Mouse (Mus musculus): Measurements from ENCODE around the gene Heatr5a.

The Heatr5a gene

DNA sequence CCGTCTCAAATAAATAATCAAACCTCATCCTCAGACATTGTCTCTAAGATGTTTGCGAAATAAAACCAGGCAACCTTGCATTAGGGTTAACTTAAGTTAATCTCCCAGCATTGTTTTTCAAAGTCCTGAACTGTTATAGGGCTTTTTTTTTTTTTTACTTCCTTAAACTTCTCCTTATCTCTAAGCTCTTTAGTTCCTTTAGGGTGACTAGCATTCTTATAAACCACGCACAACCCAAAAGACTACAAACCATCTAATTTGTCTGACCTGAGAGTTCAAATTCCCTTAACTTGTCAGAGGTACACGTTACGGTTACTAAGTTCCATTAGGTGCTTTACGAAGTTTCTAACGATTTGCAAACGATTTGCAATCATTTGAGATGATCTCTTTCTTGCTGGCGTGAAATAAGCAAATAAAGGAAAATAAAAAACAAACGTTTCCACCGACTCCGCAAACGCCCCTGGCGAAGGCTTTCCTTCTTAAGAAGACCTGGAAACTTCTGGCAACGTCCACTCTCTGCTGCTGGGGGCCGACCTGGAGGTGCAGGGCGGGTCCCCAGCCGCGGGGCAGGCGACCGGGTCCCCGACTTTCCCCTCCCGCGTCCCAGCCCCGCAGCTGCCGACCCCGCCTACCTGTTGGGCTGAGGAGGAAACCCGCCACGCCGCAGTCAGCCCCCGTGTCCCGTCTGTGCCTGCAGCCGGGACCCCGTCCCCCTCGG lies 610 bp downstream of the Heatr5a start:
- no peak for DNase-seq

- DNase-seq = no peak
Observed at GRCm38 (mm10) chr12:51969876-51970275, 1.2 kb downstream of the Heatr5a start.

DNA sequence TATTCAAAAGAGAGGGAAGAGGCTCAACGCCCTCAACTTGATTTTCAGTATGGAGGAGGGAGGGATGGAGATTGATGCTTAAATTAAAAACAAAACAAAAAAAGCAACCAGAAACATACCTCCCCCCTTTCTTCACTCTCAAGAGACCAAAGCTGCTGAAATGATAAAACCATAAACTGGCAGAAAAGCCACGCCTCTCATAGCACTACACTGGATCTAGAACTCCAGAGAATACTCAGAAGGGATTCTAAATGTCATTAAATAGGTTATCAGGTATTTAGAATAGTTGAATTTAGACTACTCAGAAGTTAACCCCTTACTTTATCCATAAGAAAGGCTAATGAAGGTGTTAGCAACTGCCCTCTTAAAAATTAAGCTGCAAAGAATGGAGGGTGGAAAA lies 2.0 kb downstream of the Heatr5a start:
- no peak for DNase-seq

DNA sequence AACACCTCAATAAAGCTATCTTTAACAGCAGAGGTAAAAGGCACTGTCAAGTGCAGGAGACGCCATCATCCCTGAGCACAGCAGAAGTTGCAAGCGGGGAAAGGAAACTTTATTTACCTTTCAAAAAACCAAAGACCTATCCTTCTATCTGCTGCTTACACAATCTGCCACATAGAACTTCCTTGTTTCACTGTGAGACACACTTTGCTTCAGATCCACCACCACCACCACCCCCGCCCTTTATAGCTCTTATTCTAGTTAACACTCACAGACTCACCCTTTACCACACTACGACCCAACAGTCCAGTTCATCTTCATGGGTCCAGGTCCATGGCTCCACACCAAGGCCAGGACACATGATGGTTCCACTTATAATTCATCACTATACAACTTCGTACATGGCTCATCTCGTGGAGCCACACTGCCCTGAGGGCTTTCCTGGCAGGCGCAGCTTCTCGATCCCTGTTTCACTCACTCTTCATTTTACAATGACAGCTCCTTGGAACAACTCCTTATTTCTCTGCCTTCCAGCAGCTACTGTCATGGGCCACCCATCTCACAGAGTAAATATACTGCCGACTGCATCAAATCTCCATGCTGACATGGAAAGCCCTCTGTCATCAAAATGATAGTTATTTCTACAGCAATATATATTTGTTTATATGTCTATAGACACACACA lies 3.1 kb downstream of the Heatr5a start:
- DNase-seq = no peak

GRCm38 (mm10) chr12:51957626-51958025 lies 13.5 kb downstream of the Heatr5a start:
- no peak for DNase-seq

DNA sequence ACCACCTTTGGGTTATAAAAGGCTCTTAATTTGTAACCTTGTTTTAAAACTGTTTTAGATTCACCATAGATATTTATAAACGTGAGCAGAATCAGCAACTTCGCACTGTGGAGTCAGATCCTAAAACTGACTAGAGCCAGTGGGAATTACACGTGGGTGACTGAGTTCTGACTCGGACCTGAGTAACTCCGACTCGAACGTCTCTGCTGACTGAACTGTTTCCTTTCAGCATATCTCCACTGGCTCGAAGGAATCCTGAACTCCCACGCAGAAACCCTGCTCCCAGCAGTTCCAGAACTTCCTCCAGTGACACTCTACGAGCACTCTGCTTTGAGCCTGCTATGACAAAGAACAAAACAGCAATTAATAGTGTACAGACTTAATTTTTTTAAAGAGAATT lies 18.8 kb downstream of the Heatr5a start:
- no peak for DNase-seq

- no peak for DNase-seq
Observed at GRCm38 (mm10) chr12:51947498-51947945, 23.6 kb downstream of the Heatr5a start.

GRCm38 (mm10) chr12:51945331-51945730 lies 25.8 kb downstream of the Heatr5a start:
- DNase-seq = no peak

GRCm38 (mm10) chr12:51939848-51940247 lies 31.3 kb downstream of the Heatr5a start:
- no peak for DNase-seq

GRCm38 (mm10) chr12:51937938-51938337 lies 33.2 kb downstream of the Heatr5a start:
- DNase-seq = no peak

- no peak for DNase-seq
Observed at GRCm38 (mm10) chr12:51929630-51930029, 41.5 kb downstream of the Heatr5a start.

- no peak for DNase-seq
Observed at GRCm38 (mm10) chr12:51917191-51917590, 53.9 kb downstream of the Heatr5a start.

- no peak for DNase-seq
Observed at GRCm38 (mm10) chr12:51914903-51915670, 56.0 kb downstream of the Heatr5a start.

DNA sequence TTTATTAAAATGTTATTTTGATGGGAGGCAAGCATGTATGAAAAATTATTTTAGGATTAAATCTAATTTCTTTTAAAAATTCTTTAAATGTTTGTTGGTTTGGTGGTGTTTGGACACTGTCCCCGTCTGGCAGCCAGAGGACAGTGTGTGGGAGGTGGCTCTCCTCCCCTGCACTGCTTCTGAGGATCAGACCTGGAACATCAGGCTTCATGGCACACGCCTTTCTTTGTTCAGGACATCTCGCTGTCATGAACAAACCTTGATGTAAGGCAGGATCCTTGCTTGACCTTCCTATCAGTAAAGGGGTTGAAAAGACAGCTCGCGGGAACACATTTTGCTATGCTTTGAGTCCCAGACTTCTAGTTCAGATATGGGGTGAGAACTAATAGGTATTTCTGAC lies 61.9 kb downstream of the Heatr5a start:
- DNase-seq = no peak

DNA sequence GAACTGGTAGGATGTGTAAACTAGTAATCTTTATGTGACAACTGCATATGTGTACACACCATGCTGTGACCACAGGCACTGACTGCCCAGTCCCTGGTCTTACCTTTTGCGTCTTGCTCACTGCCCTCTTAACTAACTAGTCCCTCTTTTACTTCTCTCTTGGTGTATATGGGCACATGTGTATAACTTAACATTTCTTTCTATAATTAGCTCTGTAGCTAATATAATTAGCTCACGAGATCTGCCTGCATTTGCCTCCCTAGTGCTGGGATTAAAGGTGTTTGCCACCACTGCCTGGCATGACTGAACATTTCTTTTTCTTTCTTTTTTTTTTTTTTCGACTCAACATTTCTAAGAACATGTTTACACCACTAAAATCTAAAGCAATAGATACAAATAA lies 63.6 kb downstream of the Heatr5a start:
- no peak for DNase-seq

DNA sequence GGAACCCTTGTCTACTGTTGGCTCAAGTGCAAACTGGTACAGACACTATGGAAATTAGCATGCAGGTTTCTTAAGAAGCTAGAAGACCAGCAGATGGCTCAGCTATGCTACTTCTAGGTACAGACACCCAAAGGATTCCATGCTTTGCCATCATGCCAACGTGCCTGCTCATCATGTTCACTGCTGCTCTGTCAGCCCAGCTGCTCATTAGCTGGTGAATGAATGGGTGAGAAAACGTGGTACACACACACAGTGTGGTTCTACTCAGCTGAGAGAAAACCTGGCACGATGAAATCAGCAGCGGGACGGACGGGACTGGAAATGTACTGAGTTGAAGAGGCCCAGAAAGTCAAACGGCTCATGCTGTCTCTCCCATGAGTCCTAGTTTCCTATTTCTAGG lies 70.6 kb downstream of the Heatr5a start:
- DNase-seq = no peak

GRCm38 (mm10) chr12:51896901-51897300 lies 74.2 kb downstream of the Heatr5a start:
- DNase-seq = no peak

GRCm38 (mm10) chr12:51888609-51889008 lies 82.5 kb downstream of the Heatr5a start:
- DNase-seq = no peak

GRCm38 (mm10) chr12:51887301-51888290 lies 83.5 kb downstream of the Heatr5a start:
- DNase-seq = no peak

DNA sequence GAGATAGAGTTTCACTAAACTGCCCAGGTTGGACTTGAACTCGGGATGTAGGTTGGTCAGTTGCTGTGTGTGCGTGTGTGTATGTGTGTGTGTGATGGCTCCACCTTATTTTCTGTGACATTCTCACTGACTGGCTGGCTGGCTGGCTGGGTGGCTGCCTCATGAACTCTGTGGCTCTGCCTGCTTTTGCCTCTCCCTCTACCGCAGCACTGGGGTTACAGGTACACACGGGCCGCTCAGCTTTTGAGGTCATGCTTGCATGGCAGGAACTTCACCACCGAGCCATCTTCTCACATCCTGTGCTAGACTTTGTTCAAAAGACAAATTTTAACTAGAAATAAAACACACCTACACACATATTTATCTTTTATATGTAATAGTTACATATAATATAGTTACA lies 84.8 kb downstream of the Heatr5a start:
- no peak for DNase-seq

GRCm38 (mm10) chr12:51884801-51885200 lies 86.3 kb downstream of the Heatr5a start:
- no peak for DNase-seq

DNA sequence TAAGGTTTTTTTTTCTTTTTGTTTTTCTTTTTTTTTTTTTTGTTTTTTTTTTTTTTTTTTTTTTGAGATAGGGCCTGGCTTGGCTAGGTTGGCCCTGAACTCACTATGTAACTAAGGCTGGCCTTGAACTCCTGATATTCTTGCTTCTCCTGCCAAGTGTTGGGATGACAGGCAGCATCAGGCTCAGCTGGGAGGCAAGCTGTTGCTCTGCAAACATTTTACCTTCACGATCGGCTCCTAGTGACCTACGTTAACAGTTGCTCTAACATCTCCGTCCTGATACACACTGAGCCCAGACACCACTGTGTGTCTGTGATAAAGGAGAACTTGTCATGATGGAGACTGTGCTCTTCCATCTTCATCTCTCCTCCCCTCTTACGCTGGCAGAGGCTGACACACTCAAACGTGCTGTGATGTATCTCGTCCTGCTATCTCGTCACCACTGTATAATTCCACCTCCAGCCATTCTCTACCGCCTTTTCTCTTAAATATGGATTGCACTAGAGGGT lies 87.8 kb downstream of the Heatr5a start:
- no peak for DNase-seq
